Mouse (Mus musculus) CH12.LX (cell line): ENCODE data around the gene Sema4g. TPM values are rescaled to one million over a fixed set of nuclear protein-coding genes. Genes with fewer than 3 reads are reported as not detected.

Experiments used
- DNase-seq: peaks from one replicate; pipeline ENCODE4 v3.0.0-alpha.2; 2013; ENCODE audit errors: extremely low read depth
- H3K27ac ChIP-seq: 2 replicates; pipeline ENCODE4 v1.5.1; 2012; ENCODE audit warnings: low read depth, mild to moderate bottlenecking, control low read depth, moderate library complexity; ENCODE audit not compliant: insufficient read depth
- H3K27me3 ChIP-seq: replicated peaks from 2 replicates; pipeline ENCODE3; 2012; ENCODE audit warnings: inconsistent platforms
- H3K36me3 ChIP-seq, 2 experiments: replicated peaks in 1 of 2; 2 replicates each; pipeline versions ENCODE3 to v1.6.1; 2012; ENCODE audit warnings: inconsistent platforms in 1 of 2, low read length in 1 of 2, mild to moderate bottlenecking in 1 of 2, mixed read lengths in 1 of 2, moderate library complexity in 1 of 2; ENCODE audit not compliant: control insufficient read depth in 1 of 2, insufficient read depth in 1 of 2
- H3K4me1 ChIP-seq, 2 experiments: 2 replicates each; pipeline ENCODE4 v1.6.1; 2012; ENCODE audit warnings: inconsistent platforms in 1 of 2, moderate library complexity in 1 of 2; ENCODE audit not compliant: insufficient read depth in 2 of 2, control insufficient read depth in 1 of 2
- H3K4me2 ChIP-seq: 2 replicates; pipeline ENCODE4 v1.6.1; 2012; ENCODE audit warnings: low read depth, mild to moderate bottlenecking, control low read depth; ENCODE audit not compliant: poor library complexity, insufficient read depth, severe bottlenecking
- H3K4me3 ChIP-seq, 3 experiments: fragments of 150-350 bp in 1 of 3; sonication (generic) in 1 of 3; replicated peaks in 1 of 3; 2 replicates each; pipeline versions ENCODE3 to v1.5.1; 2011 to 2012; ENCODE audit warnings: low read depth in 2 of 3, low read length in 2 of 3, mild to moderate bottlenecking in 2 of 3, moderate library complexity in 2 of 3, control low read depth in 1 of 3, improper control_type of control experiment in 1 of 3, inconsistent platforms in 1 of 3, mixed read lengths in 1 of 3; ENCODE audit not compliant: poor library complexity in 1 of 3
- H3K79me2 ChIP-seq: replicated peaks from 2 replicates; pipeline ENCODE4 v1.6.1; 2012; ENCODE audit warnings: mild to moderate bottlenecking, moderate library complexity; ENCODE audit not compliant: control insufficient read depth, poor library complexity, insufficient read depth, severe bottlenecking; ENCODE audit errors: extremely low read depth
- H3K9ac ChIP-seq: 2 replicates; pipeline ENCODE4 v1.6.1; 2012; ENCODE audit warnings: low read depth, mild to moderate bottlenecking, control low read depth, moderate library complexity; ENCODE audit not compliant: insufficient read depth
- H3K9me3 ChIP-seq: replicated peaks from 2 replicates; pipeline ENCODE3; 2012; ENCODE audit warnings: low read length, inconsistent platforms, mixed read lengths
- CTCF ChIP-seq, 2 experiments: IDR thresholded peaks in 1 of 2; conservative IDR thresholded peaks in 1 of 2; 2 replicates each; pipeline ENCODE4 v1.5.1; 2011 to 2012; ENCODE audit warnings: low read depth in 2 of 2, low read length in 2 of 2, improper control_type of control experiment in 1 of 2, inconsistent platforms in 1 of 2, mild to moderate bottlenecking in 1 of 2, moderate library complexity in 1 of 2
- EP300 ChIP-seq: IDR thresholded peaks from 2 replicates; pipeline ENCODE4 v1.6.1; 2011; ENCODE audit warnings: low read length, improper control_type of control experiment
- JUN ChIP-seq: IDR thresholded peaks from 2 replicates; pipeline ENCODE4 v1.6.1; 2011; ENCODE audit warnings: low read depth, mild to moderate bottlenecking, low read length, improper control_type of control experiment, moderate library complexity; ENCODE audit not compliant: insufficient read depth
- MAX ChIP-seq: IDR thresholded peaks from 2 replicates; pipeline ENCODE4 v1.6.1; 2011; ENCODE audit warnings: low read length, improper control_type of control experiment
- MAZ ChIP-seq: IDR thresholded peaks from 2 replicates; pipeline ENCODE4 v1.6.1; 2012; ENCODE audit warnings: low read depth, mild to moderate bottlenecking, inconsistent platforms, low read length, improper control_type of control experiment, moderate library complexity
- MXI1 ChIP-seq: IDR thresholded peaks from 2 replicates; pipeline ENCODE4 v1.6.1; 2011; ENCODE audit warnings: mild to moderate bottlenecking, low read depth, low read length, improper control_type of control experiment
- MYC ChIP-seq: IDR thresholded peaks from 2 replicates; pipeline ENCODE4 v1.6.1; 2011; ENCODE audit warnings: low read depth, mild to moderate bottlenecking, improper control_type of control experiment, low read length
- NELFE ChIP-seq: IDR thresholded peaks from 2 replicates; pipeline ENCODE4 v1.6.1; 2011; ENCODE audit warnings: low read depth, low read length, improper control_type of control experiment
- POLR2A ChIP-seq: IDR thresholded peaks from 2 replicates; pipeline ENCODE4 v1.6.1; 2011; ENCODE audit warnings: low read depth, mild to moderate bottlenecking, improper control_type of control experiment, low read length
- SMC3 ChIP-seq: IDR thresholded peaks from 2 replicates; pipeline ENCODE4 v1.6.1; 2011; ENCODE audit warnings: low read depth, low read length, improper control_type of control experiment
- TBP ChIP-seq: conservative IDR thresholded peaks from 2 replicates; pipeline ENCODE4 v1.6.1; 2011; ENCODE audit warnings: low read depth, low read length, improper control_type of control experiment
- ZMIZ1 ChIP-seq: IDR thresholded peaks from 2 replicates; pipeline ENCODE4 v1.6.1; 2012; ENCODE audit warnings: low read depth, mild to moderate bottlenecking, inconsistent platforms, low read length, improper control_type of control experiment
- dilution Hi-C: fragments of 300-500 bp; cut with MboI; formaldehyde crosslinking; loops from 2 replicates; pipeline ENCODE4 v1.14.3; 2020; ENCODE audit warnings: low sequenced_read_pairs; ENCODE audit not compliant: extremely low pct_unique_long_range_greater_than_20kb, extremely low pct_ligation_motif_present
- in situ Hi-C: fragments of 300-500 bp; cut with MboI; formaldehyde crosslinking; loops from 3 replicates; pipeline ENCODE4 v1.14.3; 2019; ENCODE audit warnings: low sequenced_read_pairs, low pct_ligation_motif_present, low pct_unique_long_range_greater_than_20kb, mixed read lengths
- polyA plus RNA-seq: library from polyadenylated mRNA; unstranded; fragments of >175 nt; gene quantifications from 2 replicates; pipeline ENCODE4 v1.2.1, GENCODE M21; 2012; ENCODE audit warnings: low read depth; ENCODE audit not compliant: insufficient read length
- total RNA-seq, 2 experiments: library from RNA; depleted of rRNA; stranded (reverse); fragments of 300-350 nt in 1 of 2; fragments of >200 nt in 1 of 2; gene quantifications; 2 replicates each; pipeline ENCODE4 v1.2.3; 2012 to 2014

Sema4g gene
- total and polyA plus RNA-seq, 3 experiments: 0.71 to 8.4 (median 1.1) TPM

DNA sequence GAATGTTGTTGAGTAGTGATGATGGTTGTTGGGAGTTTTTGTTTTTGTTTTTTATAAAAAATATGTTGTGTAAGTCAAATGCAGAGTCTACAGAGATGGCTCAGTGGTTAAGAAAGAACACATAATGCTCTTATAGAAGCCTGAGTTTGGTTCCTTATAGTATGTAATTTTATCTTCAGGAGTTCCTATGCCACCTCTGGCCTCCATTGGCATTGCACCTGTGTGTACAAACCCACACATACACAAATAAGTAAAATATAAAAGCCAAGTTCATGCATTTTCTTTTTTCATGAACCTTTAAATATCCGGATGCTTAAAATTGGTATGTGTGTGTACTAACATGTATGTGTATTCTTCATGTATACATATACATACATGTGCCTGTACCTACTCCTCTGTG is 22.9 kb upstream of the Sema4g start:
- H3K36me3 ChIP-seq: peaks cover 56 to 84% of the 10 kb centered on the region in 2 experiments
- TF ChIP-seq SMC3: no peak
- TF ChIP-seq CTCF (conservative IDR thresholded peaks at IDR 0.05 in 1 of 2, IDR thresholded peaks at IDR 0.05 in 1 of 2; ENCODE audit: low read depth in 2 of 2, low read length in 2 of 2): peak in 1 of 2 experiments; percentile 18; a peak in 2 of 4 replicates
- TF ChIP-seq ZMIZ1: no peak
- H3K27me3 ChIP-seq: no peaks in the 10 kb centered on the region
- H3K4me3 ChIP-seq: no peak overlapping the region
- DNase-seq: no peak
- H3K79me2 ChIP-seq: no peaks in the 10 kb centered on the region
- H3K4me2 ChIP-seq: no peak overlapping the region
- peaks cover 0 to 8% of the 10 kb centered on the region in 2 experiments; a peak in 2 of 4 replicates for H3K4me1 ChIP-seq
- H3K9me3 ChIP-seq: no peaks in the 10 kb centered on the region
- in situ Hi-C loops: no loop called here
- H3K9ac ChIP-seq: no peak overlapping the region
- H3K27ac ChIP-seq: no peak overlapping the region
- dilution Hi-C loops: no loop called here

DNA sequence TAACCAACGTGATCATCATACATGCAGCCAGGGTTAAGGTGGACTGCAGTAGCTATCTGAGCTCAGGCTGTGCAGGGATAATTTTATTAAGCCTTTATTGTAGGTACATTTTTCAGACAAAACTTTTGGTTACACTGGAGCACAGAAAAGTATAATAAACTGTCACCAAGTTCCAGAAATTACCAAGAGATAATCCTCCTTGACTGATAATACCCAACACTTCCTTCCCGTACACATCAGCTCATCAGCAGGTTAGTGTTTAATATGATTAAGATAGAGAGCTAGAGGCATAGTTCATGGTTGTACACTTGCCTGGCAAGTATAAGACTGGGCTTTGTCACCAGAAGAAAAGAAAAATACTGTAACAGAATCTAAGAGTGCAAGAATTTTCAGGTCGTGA is 20.6 kb upstream of the Sema4g start:
- Histone ChIP-seq H3K27me3 (no peaks in the 10 kb centered on the region), H3K27ac (no peak overlapping the region), H3K4me3 (no peak overlapping the region), H3K4me1 (peaks cover 0 to 8% of the 10 kb centered on the region in 2 experiments; a peak in 2 of 4 replicates), H3K9me3 (no peaks in the 10 kb centered on the region), H3K4me2 (no peak overlapping the region), H3K9ac (no peak overlapping the region), H3K36me3 (peaks cover 60 to 86% of the 10 kb centered on the region in 2 experiments), H3K79me2 (no peaks in the 10 kb centered on the region)
- dilution Hi-C loops (no loop called here), in situ Hi-C loops (no loop called here)
- DNase-seq: no peak
- no peak for TF ChIP-seq ZMIZ1
- no peak for TF ChIP-seq MXI1
- TF ChIP-seq POLR2A: no peak
- no peak for TF ChIP-seq JUN
- no peak for TF ChIP-seq EP300
- no peak for TF ChIP-seq TBP
- TF ChIP-seq NELFE: no peak
- TF ChIP-seq MAX: no peak

DNA sequence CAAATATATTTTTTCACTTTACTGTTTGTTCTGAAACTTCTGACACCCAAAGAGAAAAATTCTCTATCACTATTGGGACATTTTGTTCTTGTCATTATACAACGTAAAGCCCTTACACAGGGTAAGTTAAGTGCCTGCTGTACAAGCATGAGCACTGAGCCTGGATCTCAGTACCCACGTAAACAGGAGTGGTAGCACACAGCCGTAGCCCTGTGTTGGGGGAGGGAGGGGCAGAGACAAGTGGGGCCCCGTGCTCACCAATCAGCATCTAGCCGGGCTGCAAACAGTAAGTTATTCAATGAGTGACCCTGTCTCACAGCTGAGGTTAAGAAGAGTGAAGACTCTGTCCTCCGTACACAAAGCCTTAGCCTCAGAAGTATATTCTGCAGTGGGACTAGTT is 12.3 kb upstream of the Sema4g start:
- peaks cover 11 to 47% of the 10 kb centered on the region in 2 experiments for H3K4me1 ChIP-seq
- TF ChIP-seq MAZ (0 out of 2 replicates have a peak, but pooled peaks have one; percentile 1), MYC (no peak)
- TF ChIP-seq, all 38 proteins: peak for 1
- Histone ChIP-seq H3K4me2 (no peak overlapping the region), H3K9ac (no peak overlapping the region), H3K36me3 (peaks cover 61 to 91% of the 10 kb centered on the region in 2 experiments), H3K4me3 (no peak overlapping the region), H3K27me3 (no peaks in the 10 kb centered on the region), H3K9me3 (no peaks in the 10 kb centered on the region), H3K79me2 (no peaks in the 10 kb centered on the region), H3K27ac (peak overlapping the region; percentile 66)
- in situ Hi-C loops (no loop called here), dilution Hi-C loops (no loop called here)
- DNase-seq: no peak
